Mouse (Mus musculus) G1E (cell line): Measurements from ENCODE around the gene Arntl2.

Experiments
- CTCF ChIP-seq: IDR thresholded peaks from 2 replicates; pipeline ENCODE4 v1.5.1; 2012; ENCODE audit warnings: low read depth, low read length, inconsistent platforms, mixed read lengths
- GATA1 ChIP-seq: IDR thresholded peaks from 2 replicates; pipeline ENCODE4 v1.6.1; 2012; ENCODE audit warnings: borderline replicate concordance, low read length, inconsistent platforms, mixed read lengths
- POLR2AphosphoS5 ChIP-seq: IDR thresholded peaks from 2 replicates; pipeline ENCODE4 v1.6.1; 2012; ENCODE audit warnings: low read depth, low read length, inconsistent platforms; ENCODE audit not compliant: insufficient replicate concordance

DNA sequence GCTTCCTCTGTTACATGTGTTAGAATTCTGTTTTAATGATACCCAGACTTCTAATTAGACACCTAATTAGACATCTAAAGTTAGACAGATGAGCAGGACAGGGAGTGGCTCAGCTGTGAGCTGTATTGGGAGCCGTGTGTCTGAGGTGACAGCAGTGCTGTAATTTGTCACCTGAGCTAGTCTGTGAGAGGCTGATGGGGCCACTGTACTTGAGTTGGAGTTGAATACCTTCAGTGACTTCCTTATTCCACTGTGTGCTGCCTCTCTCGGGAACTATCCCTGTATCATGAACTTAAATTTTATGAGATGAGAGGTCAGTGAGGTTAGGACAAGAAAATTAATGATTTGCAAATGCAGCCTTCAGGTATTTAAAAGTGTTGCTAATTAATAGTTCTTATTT lies 31.3 kb upstream of the Arntl2 start:
- TF ChIP-seq GATA1 = no peak
- TF ChIP-seq CTCF = no peak
- TF ChIP-seq POLR2AphosphoS5 = no peak
